Mouse (Mus musculus) embryonic facial prominence, embryonic 11.5 days (tissue): ENCODE measurements at regions not wholly inside any gene's neighbourhood (a gene's known extent, or its start where the extent isn't known, plus 50 kb on each side); places are given as distances from the start of the nearest gene placed in this dataset.

ENCODE experiments used
- ATAC-seq: fragments of 200-750 bp; cut with Nextera tagmentation; replicated peaks from 2 replicates; pipeline ENCODE4 v1.8.0; 2017; ENCODE audit warnings: low read depth; ENCODE audit not compliant: insufficient number of reproducible peaks, low FRiP score, low TSS enrichment
- DNase-seq: peaks from one replicate; pipeline ENCODE4 v3.0.0-alpha.2; 2015; ENCODE audit warnings: low spot score
- H3K27ac ChIP-seq: fragments of 300-500 bp; sonication (generic); replicated peaks from 2 replicates; pipeline ENCODE4 v1.5.1; 2014; ENCODE audit warnings: mild to moderate bottlenecking, low read depth, low read length, control low read depth
- H3K27me3 ChIP-seq: fragments of 300-500 bp; sonication (generic); 2 replicates; pipeline ENCODE4 v1.6.1; 2014; ENCODE audit warnings: mild to moderate bottlenecking, low read length, moderate library complexity, mixed read lengths; ENCODE audit not compliant: control insufficient read depth, insufficient read depth
- H3K36me3 ChIP-seq: fragments of 300-500 bp; sonication (generic); replicated peaks from 2 replicates; pipeline ENCODE4 v1.6.1; 2014; ENCODE audit warnings: low read depth, mild to moderate bottlenecking, low read length, moderate library complexity, mixed read lengths; ENCODE audit not compliant: control insufficient read depth, insufficient read depth
- H3K4me1 ChIP-seq: fragments of 300-500 bp; sonication (generic); 2 replicates; pipeline ENCODE4 v1.6.1; 2014; ENCODE audit warnings: low read length, mixed read lengths; ENCODE audit not compliant: control insufficient read depth, insufficient read depth
- H3K4me2 ChIP-seq: fragments of 300-500 bp; sonication (generic); 2 replicates; pipeline ENCODE4 v1.6.1; 2014; ENCODE audit warnings: low read depth, mild to moderate bottlenecking, control low read depth, low read length, moderate library complexity
- H3K4me3 ChIP-seq: fragments of 300-500 bp; sonication (generic); 2 replicates; pipeline ENCODE4 v1.5.1; 2014; ENCODE audit warnings: low read depth, low read length, control low read depth
- H3K9ac ChIP-seq: fragments of 300-500 bp; sonication (generic); replicated peaks from 2 replicates; pipeline ENCODE4 v1.6.1; 2014; ENCODE audit warnings: mild to moderate bottlenecking, control low read depth, low read length
- H3K9me3 ChIP-seq: fragments of 300-500 bp; sonication (generic); replicated peaks from 2 replicates; pipeline ENCODE4 v1.6.1; 2016; ENCODE audit warnings: mild to moderate bottlenecking, low read length, inconsistent platforms, mixed read lengths; ENCODE audit not compliant: control insufficient read depth
- WGBS: fragments of 180-500 bp; shearing (Covaris S2); extraction: QIAGEN DNeasy Blood & Tissue Kit; methylation state at CpG from one replicate; pipeline ENCODE4 v1.1.7; 2014; 5-methylcytosine and 5-hydroxymethylcytosine counted together

DNA sequence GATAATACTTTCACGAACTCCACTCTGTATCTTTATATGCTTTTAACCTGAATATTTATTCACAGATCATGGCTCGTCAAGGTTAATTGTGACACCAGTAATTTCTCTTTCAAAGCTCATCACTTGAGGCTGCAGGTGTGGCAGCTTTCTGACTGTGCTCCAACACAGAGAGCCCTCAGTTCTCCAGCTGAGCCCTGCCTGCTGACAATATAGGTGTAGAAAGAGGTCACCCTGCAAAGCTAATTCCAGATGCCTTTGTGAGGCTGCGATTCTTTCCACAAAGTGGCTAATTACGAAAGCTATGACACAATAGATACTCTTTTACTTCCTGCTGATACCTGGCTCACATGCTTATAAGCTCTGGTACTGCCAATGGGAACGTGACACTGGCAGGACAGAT, 64.0 kb downstream of the Slitrk5 start:
- H3K4me3 ChIP-seq, result no peak overlapping the region
- no peak for ATAC-seq
- H3K9me3 ChIP-seq, result no peaks in the 10 kb centered on the region
- H3K4me1 ChIP-seq, result no peaks in the 10 kb centered on the region
- H3K36me3 ChIP-seq, result no peaks in the 10 kb centered on the region
- H3K4me2 ChIP-seq, result no peak overlapping the region
- H3K27ac ChIP-seq, result no peak overlapping the region
- no peak for DNase-seq
- 46% methylated on average over 5 of the region's 5 CpGs for WGBS
- H3K9ac ChIP-seq, result no peak overlapping the region
- no peaks in the 10 kb centered on the region for H3K27me3 ChIP-seq

DNA sequence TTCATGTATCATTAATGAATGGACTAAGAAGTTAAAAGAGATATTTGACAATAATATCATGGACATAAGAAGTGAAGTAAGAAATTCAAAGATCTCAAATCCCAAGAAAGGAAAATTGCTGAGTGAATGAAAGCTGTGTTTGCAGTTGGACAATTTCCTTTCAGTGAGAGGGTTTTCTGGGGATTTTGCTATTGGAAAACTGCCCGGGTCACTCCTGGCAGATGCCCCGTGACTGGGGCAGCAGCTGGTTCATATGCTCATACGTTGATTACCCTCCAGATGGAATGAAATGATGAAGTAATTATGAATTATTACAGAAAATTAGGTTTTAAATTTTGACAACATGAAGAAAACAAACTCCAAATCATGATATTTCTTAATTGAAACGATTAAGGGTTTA, 88.7 kb downstream of the Slitrk5 start:
- no peaks in the 10 kb centered on the region for H3K27me3 ChIP-seq
- no peaks in the 10 kb centered on the region for H3K36me3 ChIP-seq
- H3K4me2 ChIP-seq, result no peak overlapping the region
- DNase-seq (no peak), ATAC-seq (no peak)
- 70% methylated on average over 4 of the region's 4 CpGs for WGBS
- no peak overlapping the region for H3K9ac ChIP-seq
- no peak overlapping the region for H3K27ac ChIP-seq
- H3K4me1 ChIP-seq, result no peaks in the 10 kb centered on the region
- H3K9me3 ChIP-seq, result no peaks in the 10 kb centered on the region
- H3K4me3 ChIP-seq, result no peak overlapping the region

DNA sequence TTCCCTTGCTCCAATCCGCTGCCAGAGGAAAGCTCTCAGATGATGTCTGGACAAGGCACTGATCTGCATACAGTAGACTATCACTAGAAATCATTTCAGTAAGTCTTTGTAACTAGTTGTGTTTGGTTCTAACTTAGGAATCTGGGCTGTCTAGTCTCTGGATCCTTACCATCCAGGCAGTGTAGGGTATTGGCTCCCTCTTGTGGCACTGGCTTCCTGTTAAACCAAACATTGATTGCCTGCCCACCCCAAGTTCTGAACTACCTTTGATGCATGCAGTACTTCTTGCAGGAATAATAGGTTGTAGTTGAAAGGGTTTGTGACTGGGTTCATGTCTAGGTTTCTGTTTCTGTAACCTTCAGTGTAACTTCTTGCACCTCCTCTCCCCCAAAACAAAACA, 103.3 kb downstream of the Slitrk5 start:
- H3K27me3 ChIP-seq, result no peaks in the 10 kb centered on the region

DNA sequence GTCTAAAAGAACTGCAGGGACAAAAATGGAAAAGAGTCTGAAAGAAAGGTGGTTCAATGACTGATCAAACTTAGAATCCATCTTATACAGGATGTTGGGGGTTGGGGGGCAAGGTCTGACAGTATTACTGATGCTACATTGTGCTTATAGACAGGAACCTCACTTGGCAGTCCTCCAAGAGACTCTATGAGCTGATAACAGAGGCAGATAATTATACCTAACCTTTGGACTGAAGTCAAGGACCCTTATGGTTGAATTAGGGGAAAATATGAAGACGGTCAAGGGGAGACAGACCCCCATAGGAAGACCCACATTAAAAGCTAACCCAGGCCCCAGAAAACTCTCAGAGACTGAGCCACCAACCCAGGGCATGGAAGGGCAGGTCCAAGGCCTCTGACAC, 133.1 kb downstream of the Slitrk5 start:
- 72% methylated on average over 1 of the region's 1 CpGs for WGBS
- Histone ChIP-seq H3K9ac (no peak overlapping the region), H3K36me3 (no peaks in the 10 kb centered on the region), H3K9me3 (no peaks in the 10 kb centered on the region), H3K4me3 (no peak overlapping the region), H3K27ac (no peak overlapping the region), H3K27me3 (no peaks in the 10 kb centered on the region), H3K4me1 (no peaks in the 10 kb centered on the region), H3K4me2 (no peak overlapping the region)
- DNase-seq, result no peak
- peak; percentile 56; the same call in 1 of the 2 replicates for ATAC-seq

More for the DNA sequence above, 103.3 kb downstream of the Slitrk5 start:
- Histone ChIP-seq H3K9ac (no peak overlapping the region), H3K27ac (no peak overlapping the region), H3K4me1 (no peaks in the 10 kb centered on the region), H3K4me3 (no peak overlapping the region), H3K4me2 (no peak overlapping the region), H3K9me3 (no peaks in the 10 kb centered on the region), H3K36me3 (no peaks in the 10 kb centered on the region)
- peak; percentile 8 for DNase-seq
- 41% methylated on average over 1 of the region's 1 CpGs for WGBS
- no peak for ATAC-seq

DNA sequence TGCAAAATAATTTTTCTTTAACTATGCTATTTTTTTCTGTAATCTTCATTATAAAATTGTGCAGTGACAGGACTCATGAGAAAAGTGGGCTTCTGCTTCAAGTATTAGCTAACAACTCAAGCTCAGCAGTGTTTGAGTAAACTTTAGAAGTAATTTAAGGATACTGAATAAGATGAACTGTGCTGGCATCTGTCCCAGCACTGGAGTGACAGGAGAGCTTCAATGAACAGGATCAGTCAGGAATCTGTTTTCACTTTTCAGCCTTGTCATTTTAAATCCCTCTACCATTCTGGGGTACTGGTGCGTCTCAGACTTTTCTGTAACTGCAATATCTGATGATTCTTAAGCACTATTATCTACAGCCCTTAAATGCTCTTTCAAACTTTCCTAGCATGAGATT, 135.0 kb downstream of the Slitrk5 start:
- DNase-seq (no peak), ATAC-seq (no peak)
- WGBS, result 55% methylated on average over 1 of the region's 1 CpGs
- H3K27ac ChIP-seq, result no peak overlapping the region
- H3K36me3 ChIP-seq, result no peaks in the 10 kb centered on the region
- no peaks in the 10 kb centered on the region for H3K4me1 ChIP-seq
- H3K27me3 ChIP-seq, result no peaks in the 10 kb centered on the region
- H3K9ac ChIP-seq, result no peak overlapping the region
- no peak overlapping the region for H3K4me3 ChIP-seq
- H3K4me2 ChIP-seq, result no peak overlapping the region
- H3K9me3 ChIP-seq, result no peaks in the 10 kb centered on the region

DNA sequence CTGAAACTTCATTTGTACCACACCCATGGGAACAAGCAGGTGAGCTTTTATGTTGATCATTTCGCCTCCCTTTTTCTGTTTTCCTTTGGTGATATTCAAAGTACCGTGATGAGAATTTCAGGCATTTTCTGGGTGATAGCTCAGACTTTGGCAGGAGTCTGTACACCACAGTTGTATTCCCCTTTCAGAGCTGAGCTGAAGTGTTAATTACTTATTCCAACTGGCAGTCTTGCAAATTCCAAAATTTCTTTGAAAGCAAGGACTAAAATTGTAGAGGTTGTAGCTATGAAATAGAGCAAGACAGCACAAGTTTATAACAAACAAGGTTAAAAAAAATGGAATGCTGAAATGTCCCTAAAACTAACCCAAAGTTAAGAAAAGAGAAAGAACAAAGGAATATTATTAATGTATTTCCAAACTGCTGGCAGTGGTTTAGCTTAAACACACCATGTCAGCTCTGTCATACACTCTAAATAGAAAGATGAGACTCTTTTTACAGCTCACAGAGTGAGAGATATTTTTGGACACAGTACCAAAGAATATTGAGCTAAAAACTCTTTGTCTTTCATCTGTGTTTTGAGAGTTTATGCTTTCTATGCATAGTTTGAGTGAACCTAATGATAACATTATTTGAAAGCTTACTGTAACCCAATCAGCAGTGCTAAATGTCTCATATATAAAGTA, 147.3 kb downstream of the Slitrk5 start:
- H3K4me1 ChIP-seq, result no peaks in the 10 kb centered on the region
- ATAC-seq (no peak), DNase-seq (no peak)
- WGBS, result 80% methylated on average over 2 of the region's 2 CpGs
- H3K9me3 ChIP-seq, result no peaks in the 10 kb centered on the region
- H3K4me3 ChIP-seq, result no peak overlapping the region
- no peak overlapping the region for H3K4me2 ChIP-seq
- no peak overlapping the region for H3K9ac ChIP-seq
- no peaks in the 10 kb centered on the region for H3K27me3 ChIP-seq
- no peaks in the 10 kb centered on the region for H3K36me3 ChIP-seq
- H3K27ac ChIP-seq, result no peak overlapping the region
